Mouse (Mus musculus) forebrain, embryonic 12.5 days (tissue): ENCODE data around the gene Rhox8. TPM values are rescaled to one million over a fixed set of nuclear protein-coding genes. Genes with fewer than 3 reads are reported as not detected.
"Not testable (repeated sequence)": the region's sequence is repeated elsewhere in the genome, so short reads cannot be mapped to it uniquely, and the experiment has no call there.

ENCODE experiments used
- ATAC-seq: fragments of 200-750 bp; cut with Nextera tagmentation; 2 replicates; pipeline ENCODE4 v1.8.0; 2017; ENCODE audit warnings: moderate TSS enrichment; ENCODE audit not compliant: low FRiP score
- H3K27ac ChIP-seq: fragments of 300-500 bp; sonication (generic); 2 replicates; pipeline ENCODE4 v1.5.1; 2016; ENCODE audit warnings: mild to moderate bottlenecking
- H3K27me3 ChIP-seq: fragments of 300-500 bp; sonication (generic); 2 replicates; pipeline ENCODE4 v1.6.1; 2016; ENCODE audit warnings: mild to moderate bottlenecking
- H3K36me3 ChIP-seq: fragments of 300-500 bp; sonication (generic); replicated peaks from 2 replicates; pipeline ENCODE4 v1.6.1; 2016; ENCODE audit warnings: mild to moderate bottlenecking
- H3K4me1 ChIP-seq: fragments of 300-500 bp; sonication (generic); 2 replicates; pipeline ENCODE4 v1.6.1; 2016
- H3K4me2 ChIP-seq: fragments of 300-500 bp; sonication (generic); 2 replicates; pipeline ENCODE4 v1.6.1; 2016; ENCODE audit warnings: mild to moderate bottlenecking, moderate library complexity
- H3K4me3 ChIP-seq: fragments of 300-500 bp; sonication (generic); replicated peaks from 2 replicates; pipeline ENCODE4 v1.5.1; 2016; ENCODE audit warnings: mild to moderate bottlenecking
- H3K9ac ChIP-seq: fragments of 300-500 bp; sonication (generic); 2 replicates; pipeline ENCODE4 v1.6.1; 2016; ENCODE audit warnings: mild to moderate bottlenecking
- H3K9me3 ChIP-seq: fragments of 300-500 bp; sonication (generic); 2 replicates; pipeline ENCODE4 v1.6.1; 2016
- WGBS: fragments of 180-500 bp; shearing (Covaris S2); methylation state at CpG from one replicate; pipeline ENCODE4 v1.1.7; 2016; 5-methylcytosine and 5-hydroxymethylcytosine counted together
- polyA plus RNA-seq: library from polyadenylated mRNA; unstranded; fragments of >200 nt; fragmentation: Nextera tagmentation; extraction: Ambion mirVana; gene quantifications from 2 replicates; pipeline ENCODE4 v1.2.1, GENCODE M21; 2016

Rhox8 gene
- polyA plus RNA-seq = 0.15 TPM in 1 of 2 replicates, not detected in the other

- H3K4me2 ChIP-seq = no peak within 1 kb of the TSS
- H3K27ac ChIP-seq = no peak within 1 kb of the TSS
- no peaks in the 10 kb centered on the region for H3K36me3 ChIP-seq
- no peaks in the 10 kb centered on the region for H3K9me3 ChIP-seq
- 79% methylated on average over 4 of the region's 4 CpGs for WGBS
- H3K4me1 ChIP-seq = no peaks in the 10 kb centered on the region
- no peak for ATAC-seq
- no peak within 1 kb of the TSS for H3K4me3 ChIP-seq
- no peak within 1 kb of the TSS for H3K9ac ChIP-seq
- H3K27me3 ChIP-seq = no peaks in the 10 kb centered on the region
These were observed at the start of gene Rhox8 for GRCm38 (mm10) chrX:37878844-37879243. TSS of gene Rhox8 (minus strand) at chrX:37878944.

- H3K9me3 ChIP-seq = no peaks in the 10 kb centered on the region
- H3K9ac ChIP-seq = no peak overlapping the region
- H3K4me1 ChIP-seq = no peaks in the 10 kb centered on the region
- WGBS = 67% methylated on average over 4 of the region's 4 CpGs
- H3K4me3 ChIP-seq = no peak overlapping the region
- no peaks in the 10 kb centered on the region for H3K36me3 ChIP-seq
- ATAC-seq = no peak
- H3K4me2 ChIP-seq = no peak overlapping the region
- H3K27me3 ChIP-seq = no peaks in the 10 kb centered on the region
- H3K27ac ChIP-seq = no peak overlapping the region
These were observed 37.6 kb upstream of the Rhox8 start for GRCm38 (mm10) chrX:37916311-37916710.

DNA sequence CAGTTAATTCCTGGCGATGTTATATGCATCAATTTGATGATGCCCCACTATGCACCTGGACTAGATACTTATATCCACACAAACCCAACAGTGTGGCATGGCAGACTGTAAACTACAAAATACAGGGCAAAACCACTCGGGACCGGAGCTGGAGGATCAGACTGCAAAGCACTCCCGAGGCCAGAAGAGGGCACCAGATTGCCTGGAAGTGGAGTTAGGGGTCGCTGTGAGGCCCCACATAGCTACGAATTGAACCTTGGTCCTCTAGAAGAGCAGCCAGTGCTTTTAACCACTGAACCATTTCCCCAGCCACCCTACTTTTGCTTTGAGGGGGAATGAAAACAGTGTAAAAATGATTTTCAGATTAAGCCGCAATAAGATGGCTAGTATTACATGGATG, 29.8 kb upstream of the Rhox8 start:
- no peak overlapping the region for H3K27ac ChIP-seq
- H3K36me3 ChIP-seq = no peaks in the 10 kb centered on the region
- H3K9ac ChIP-seq = no peak overlapping the region
- no peak overlapping the region for H3K4me3 ChIP-seq
- ATAC-seq = no peak
- no peaks in the 10 kb centered on the region for H3K9me3 ChIP-seq
- no peak overlapping the region for H3K4me2 ChIP-seq
- no peaks in the 10 kb centered on the region for H3K4me1 ChIP-seq
- WGBS = 56% methylated on average over 7 of the region's 7 CpGs
- no peaks in the 10 kb centered on the region for H3K27me3 ChIP-seq

- 84% methylated on average over 5 of the region's 5 CpGs for WGBS
- H3K9ac ChIP-seq = no peak overlapping the region
- no peak overlapping the region for H3K4me3 ChIP-seq
- H3K36me3 ChIP-seq = no peaks in the 10 kb centered on the region
- H3K4me1 ChIP-seq = no peaks in the 10 kb centered on the region
- no peak overlapping the region for H3K27ac ChIP-seq
- no peak for ATAC-seq
- no peak overlapping the region for H3K4me2 ChIP-seq
- no peaks in the 10 kb centered on the region for H3K9me3 ChIP-seq
- H3K27me3 ChIP-seq = no peaks in the 10 kb centered on the region
These were observed 25.0 kb upstream of the Rhox8 start for GRCm38 (mm10) chrX:37903727-37904126.

GRCm38 (mm10) chrX:37901670-37902069, 22.9 kb upstream of the Rhox8 start, which contains the start of gene Rhox9:
TSS of gene Rhox9 (minus strand) at chrX:37901770.
- not testable (repeated sequence) for H3K9me3 ChIP-seq, H3K9ac ChIP-seq, ATAC-seq, H3K4me2 ChIP-seq, H3K27ac ChIP-seq, H3K36me3 ChIP-seq, H3K4me1 ChIP-seq, H3K27me3 ChIP-seq, H3K4me3 ChIP-seq
- 92% methylated on average over 12 of the region's 18 CpGs for WGBS

DNA sequence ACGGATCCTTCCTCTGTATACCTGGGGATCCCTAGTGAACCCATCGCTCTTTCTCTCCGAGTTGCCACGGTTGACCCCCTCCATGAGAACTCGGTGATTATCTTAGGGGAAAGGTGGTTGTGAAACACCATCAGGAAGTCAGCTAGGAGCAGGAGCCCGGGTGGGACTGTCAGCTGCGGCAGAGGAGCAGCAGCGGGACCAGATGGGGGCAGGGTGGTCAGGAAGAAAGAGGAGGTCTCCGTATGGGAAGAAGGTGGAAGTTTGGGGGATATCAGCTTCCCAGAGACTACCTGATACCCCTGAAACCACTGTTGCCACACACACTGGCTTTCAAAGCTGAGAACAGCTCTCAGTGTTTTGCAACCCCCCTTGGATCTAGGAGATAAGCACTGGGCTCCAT, 18.4 kb upstream of the Rhox8 start, which contains the start of gene Rhox7b:
Gene Rhox7b (minus strand): TSS at position 101 of the 400 bp plus-strand sequence.
- H3K4me3 ChIP-seq, H3K9me3 ChIP-seq, H3K36me3 ChIP-seq, H3K27ac ChIP-seq, ATAC-seq, H3K27me3 ChIP-seq, H3K9ac ChIP-seq, H3K4me2 ChIP-seq, H3K4me1 ChIP-seq: not testable (repeated sequence)
- 88% methylated on average over 9 of the region's 9 CpGs for WGBS

GRCm38 (mm10) chrX:37871641-37872040, 7.1 kb downstream of the Rhox8 start:
- ATAC-seq = no peak

GRCm38 (mm10) chrX:37831386-37831785, 47.4 kb downstream of the Rhox8 start, which contains the start of gene Rhox7a:
TSS of gene Rhox7a (plus strand) at chrX:37831686.
- not testable (repeated sequence) for H3K4me3 ChIP-seq, ATAC-seq

More at GRCm38 (mm10) chrX:37871641-37872040, 7.1 kb downstream of the Rhox8 start:
- H3K27me3 ChIP-seq = no peaks in the 10 kb centered on the region
- no peak overlapping the region for H3K4me2 ChIP-seq
- H3K36me3 ChIP-seq = no peaks in the 10 kb centered on the region
- no peaks in the 10 kb centered on the region for H3K9me3 ChIP-seq
- no peaks in the 10 kb centered on the region for H3K4me1 ChIP-seq
- no peak overlapping the region for H3K9ac ChIP-seq
- no peak overlapping the region for H3K27ac ChIP-seq
- no peak overlapping the region for H3K4me3 ChIP-seq
- WGBS = 91% methylated on average over 2 of the region's 2 CpGs

DNA sequence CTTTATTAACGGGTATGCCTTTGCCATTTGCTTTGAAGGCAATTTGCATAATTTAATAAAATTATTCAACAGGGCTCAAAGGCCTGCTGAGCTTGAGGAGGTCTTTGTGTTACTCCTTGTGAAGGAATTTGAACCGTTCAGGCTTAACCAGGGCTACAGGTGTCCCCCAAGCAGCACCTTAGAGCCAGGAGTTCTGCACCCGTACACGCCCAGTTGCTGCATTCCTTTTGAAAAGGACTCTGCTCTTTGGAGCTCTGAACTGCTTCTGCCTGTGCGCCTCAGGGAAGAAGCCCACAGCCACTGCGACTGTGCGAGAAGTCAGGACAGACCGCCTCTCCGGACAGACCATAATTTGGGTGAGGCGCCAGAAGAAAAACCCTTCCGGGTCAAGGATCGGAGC, 52.1 kb downstream of the Rhox8 start, which contains the start of gene Rhox6:
Gene Rhox6 (plus strand): TSS at position 301 of the 400 bp plus-strand sequence.
- not testable (repeated sequence) for H3K4me3 ChIP-seq, H3K36me3 ChIP-seq, H3K9ac ChIP-seq, H3K4me1 ChIP-seq, H3K27ac ChIP-seq, H3K9me3 ChIP-seq, H3K4me2 ChIP-seq, ATAC-seq, H3K27me3 ChIP-seq
- WGBS = 93% methylated on average over 4 of the region's 12 CpGs

More at GRCm38 (mm10) chrX:37831386-37831785, 47.4 kb downstream of the Rhox8 start, which contains the start of gene Rhox7a:
- H3K27me3 ChIP-seq, H3K27ac ChIP-seq, H3K4me2 ChIP-seq, H3K9me3 ChIP-seq, H3K9ac ChIP-seq, H3K4me1 ChIP-seq, H3K36me3 ChIP-seq: not testable (repeated sequence)
- WGBS = 88% methylated on average over 8 of the region's 8 CpGs

Other genes with a start within 250 kb of the Rhox8 start
- not detected in 2 replicates for gene Rhox2g, start 235.5 kb downstream of the Rhox8 start, polyA plus RNA-seq
- gene Rhox4g, start 227.6 kb downstream of the Rhox8 start, polyA plus RNA-seq = not detected in 2 replicates
- gene Rhox3h, start 210.2 kb downstream of the Rhox8 start, polyA plus RNA-seq = not detected in 2 replicates
- not detected in 2 replicates for gene Rhox2h, start 205.7 kb downstream of the Rhox8 start, polyA plus RNA-seq
- 0.45 and 0.88 TPM in 2 replicates for gene Rhox5, start 74.1 kb downstream of the Rhox8 start, polyA plus RNA-seq
- gene Rhox6, start 52.0 kb downstream of the Rhox8 start, polyA plus RNA-seq = not detected in 2 replicates
- gene Rhox7a, start 47.3 kb downstream of the Rhox8 start, polyA plus RNA-seq = not detected in 2 replicates
- not detected in 2 replicates for gene Rhox7b, start 18.3 kb upstream of the Rhox8 start, polyA plus RNA-seq
- gene Rhox9, start 22.8 kb upstream of the Rhox8 start, polyA plus RNA-seq = not detected in 2 replicates
- not detected in 2 replicates for gene Btg1-ps1, start 139.9 kb upstream of the Rhox8 start, polyA plus RNA-seq
- gene Btg1-ps2, start 164.2 kb upstream of the Rhox8 start, polyA plus RNA-seq = not detected in 2 replicates
- gene Rhox10, start 187.5 kb upstream of the Rhox8 start, polyA plus RNA-seq = not detected in 2 replicates
- gene Rhox11, start 206.2 kb upstream of the Rhox8 start, polyA plus RNA-seq = not detected in 2 replicates
- gene Rhox12, start 232.0 kb upstream of the Rhox8 start, polyA plus RNA-seq = not detected in 2 replicates
- gene Rhox13, start 242.3 kb upstream of the Rhox8 start, polyA plus RNA-seq = not detected in 2 replicates